In the genomic region with DNA sequence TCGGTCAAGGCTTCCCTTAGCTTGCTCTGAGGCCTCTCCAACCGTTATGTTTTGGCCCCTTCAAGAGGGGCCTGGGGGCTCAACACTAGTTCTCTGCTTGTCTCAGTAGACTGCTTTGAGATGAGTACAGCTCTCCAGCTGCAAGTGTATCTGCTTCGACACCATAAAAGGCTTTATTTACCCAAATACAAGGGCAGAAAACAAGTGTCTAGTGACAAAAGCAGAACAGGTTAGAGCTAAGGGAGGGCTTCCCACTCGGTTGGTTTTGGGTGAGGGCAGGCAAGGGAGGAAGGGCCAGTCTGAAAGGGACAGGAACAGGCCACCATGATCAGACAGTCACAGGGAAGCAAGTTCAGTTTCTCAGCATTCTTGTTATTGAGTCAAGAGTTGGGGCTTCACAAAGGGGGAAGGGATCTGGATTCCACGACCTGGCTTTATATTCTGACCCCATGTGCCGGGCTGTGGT, we compare ENCODE assay signal across 8 mouse cellular contexts. TPM values are rescaled to one million over a fixed set of nuclear protein-coding genes. Genes with fewer than 3 reads are reported as not detected.
DNase-seq lines count a peak whose midpoint lies in the region; ATAC-seq and TF ChIP-seq lines count a peak whose summit lies in the region.

No protein-coding gene starts in this region.

- peaks cover 25% of the 10 kb centered on the region for H3K36me3 ChIP-seq in hindbrain, embryonic 16.5 days (ENCODE audit: control insufficient read depth, insufficient read depth, low read length)

- TF ChIP-seq CTCF in lung, adult 2 months (IDR thresholded peaks at IDR 0.05; ENCODE audit: insufficient read depth, low read length) = no peak
- no peak for TF ChIP-seq CTCF in embryonic fibroblast, embryonic 13.5 days (IDR thresholded peaks at IDR 0.05; ENCODE audit: borderline replicate concordance, insufficient read depth, low read length)

- peak overlapping the region; percentile 73 for H3K27ac ChIP-seq in embryonic fibroblast, embryonic 13.5 days (ENCODE audit: insufficient read depth, low read length)
- H3K27ac ChIP-seq in hindbrain, embryonic 16.5 days (ENCODE audit: low read depth, low read length) = peak overlapping the region; percentile 97

- H3K9ac ChIP-seq in hindbrain, embryonic 16.5 days (ENCODE audit: low read depth, low read length) = peak overlapping the region; percentile 96

- WGBS in lung, adult 2 months = 21% methylated on average over 6 of the region's 6 CpGs
- WGBS in hindbrain, embryonic 16.5 days = 2% methylated on average over 6 of the region's 6 CpGs

- H3K4me1 ChIP-seq in lung, adult 2 months (ENCODE audit: control insufficient read depth, insufficient read depth, low read length) = peaks cover 4% of the 10 kb centered on the region; the same call in 1 of the 2 replicates
- H3K4me1 ChIP-seq in embryonic fibroblast, embryonic 13.5 days (ENCODE audit: control insufficient read depth, insufficient read depth, low read length) = peaks cover 14% of the 10 kb centered on the region
- peaks cover 38% of the 10 kb centered on the region for H3K4me1 ChIP-seq in hindbrain, embryonic 16.5 days (ENCODE audit: control insufficient read depth, insufficient read depth, low read depth, low read length)

- DNase-seq in lung, adult 2 months = no peak
- no peak for DNase-seq in lung, postnatal 36 days
- peak; percentile 32 to 58 for DNase-seq in lung, postnatal 4 days
- no peak for DNase-seq in adrenal gland, adult 18-20 months (ENCODE audit: low spot score in 2 of 2)
- no peak for DNase-seq in MN1 (ENCODE audit: low spot score)
- no peak for DNase-seq in urinary bladder, postnatal 25 days (ENCODE audit: low spot score)

- peak overlapping the region; percentile 64 for H3K4me2 ChIP-seq in hindbrain, embryonic 16.5 days (ENCODE audit: low read length)

- H3K27me3 ChIP-seq in hindbrain, embryonic 16.5 days (replicated peaks; ENCODE audit: control insufficient read depth, insufficient read depth, low read length) = no peaks in the 10 kb centered on the region

- H3K4me3 ChIP-seq in lung, adult 2 months (replicated peaks; ENCODE audit: extremely low read depth, low read depth, low read length) = peak overlapping the region; percentile 62
- H3K4me3 ChIP-seq in embryonic fibroblast, embryonic 13.5 days (ENCODE audit: insufficient read depth, low read length) = peak overlapping the region; percentile 96
- peak overlapping the region; percentile 83 for H3K4me3 ChIP-seq in hindbrain, embryonic 16.5 days (ENCODE audit: low read length)

- peak; percentile 23; the same call in 1 of the 2 replicates for TF ChIP-seq POLR2A in lung, adult 2 months (IDR thresholded peaks at IDR 0.05; ENCODE audit: borderline replicate concordance, extremely low read depth, low read depth, low read length)
- TF ChIP-seq POLR2A in embryonic fibroblast, embryonic 13.5 days (IDR thresholded peaks at IDR 0.05; ENCODE audit: low read depth, low read length) = no peak

- H3K9me3 ChIP-seq in hindbrain, embryonic 16.5 days (ENCODE audit: control insufficient read depth, low read length) = no peaks in the 10 kb centered on the region

- ATAC-seq in hindbrain, embryonic 16.5 days = no peak

RNA-seq across cellular contexts. Expression of a gene that starts 1.4 kb away (rescaled TPM):
- 55.7 and 82.7 TPM in 2 replicates for polyA plus RNA-seq in lung, adult 2 months (2012; rRNA removed)
- 53.5 and 57.7 TPM in 2 replicates for polyA plus RNA-seq in embryonic fibroblast, embryonic 13.5 days (2011; ENCODE audit: insufficient read length, low read depth, missing spikeins)
- 27.7 and 41.3 TPM in 2 replicates for polyA plus RNA-seq in hindbrain, embryonic 16.5 days (2015; fragmentation: Nextera tagmentation; extraction: Ambion mirVana)
- total RNA-seq in adrenal gland, adult 18-20 months (2021) = 10 to 100 TPM; 20.9 to 32.2 TPM

Comparison
In these comparisons a context has a peak if more than half of its experiments do, and no peak if none do; other contexts are left out.
1. DNase-seq: peak in lung, postnatal 4 days (2 of 2); none in lung, adult 2 months (single experiment), lung, postnatal 36 days (single experiment), adrenal gland, adult 18-20 months (0 of 2), MN1 (single experiment) and urinary bladder, postnatal 25 days (single experiment).
2. Peak in every context shown above with its lines, with median percentiles within 50 percentile points of each other: H3K4me3 ChIP-seq.